Comparison of ENCODE assay signal across 8 mouse cellular contexts in the genomic region with DNA sequence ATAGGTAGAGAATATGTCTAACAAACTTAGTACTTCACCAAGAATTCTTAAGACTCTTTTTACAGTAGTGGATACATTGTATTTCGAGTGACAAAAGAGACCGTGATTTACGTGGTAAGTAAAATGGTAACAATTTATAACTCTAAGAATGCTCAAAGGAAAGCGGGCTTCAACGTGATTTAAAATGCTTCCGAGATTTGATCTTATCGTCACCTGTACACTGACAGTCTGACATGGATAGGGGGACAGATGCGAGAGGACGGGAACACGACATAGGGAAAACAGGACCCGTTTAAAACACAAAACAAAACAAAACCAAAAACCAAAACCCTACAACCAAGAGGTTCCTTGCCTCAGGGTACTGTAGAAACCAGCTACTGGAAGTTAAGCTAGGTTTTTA. TPM values are rescaled to one million over a fixed set of nuclear protein-coding genes. Genes with fewer than 3 reads are reported as not detected.
DNase-seq lines count a peak whose midpoint lies in the region; ATAC-seq and TF ChIP-seq lines count a peak whose summit lies in the region.

No protein-coding gene starts in this region.

- H3K27ac ChIP-seq in lung, embryonic 14.5 days (ENCODE audit: low read depth) = peak overlapping the region; percentile 44; the same call in 1 of the 2 replicates
- peak overlapping the region; percentile 88 for H3K27ac ChIP-seq in embryonic facial prominence, embryonic 14.5 days (replicated peaks; ENCODE audit: low read depth, low read length)
- H3K27ac ChIP-seq in intestine, postnatal 0 days (ENCODE audit: low read depth, low read length) = peak overlapping the region; percentile 77
- peak overlapping the region; percentile 74 for H3K27ac ChIP-seq in neural tube, embryonic 14.5 days (ENCODE audit: low read depth, low read length)

- H3K9me3 ChIP-seq in lung, embryonic 14.5 days (ENCODE audit: low read depth, low read length) = no peaks in the 10 kb centered on the region
- H3K9me3 ChIP-seq in embryonic facial prominence, embryonic 14.5 days (ENCODE audit: control insufficient read depth, low read length) = no peaks in the 10 kb centered on the region
- no peaks in the 10 kb centered on the region for H3K9me3 ChIP-seq in intestine, postnatal 0 days (ENCODE audit: control insufficient read depth)
- H3K9me3 ChIP-seq in neural tube, embryonic 14.5 days (ENCODE audit: control insufficient read depth, low read length) = no peaks in the 10 kb centered on the region

- peak overlapping the region; percentile 89 for H3K9ac ChIP-seq in lung, embryonic 14.5 days
- peak overlapping the region; percentile 89 for H3K9ac ChIP-seq in embryonic facial prominence, embryonic 14.5 days (ENCODE audit: low read depth, low read length)
- H3K9ac ChIP-seq in intestine, postnatal 0 days (ENCODE audit: low read depth, low read length) = peak overlapping the region; percentile 70
- peak overlapping the region; percentile 79 for H3K9ac ChIP-seq in neural tube, embryonic 14.5 days (replicated peaks; ENCODE audit: low read depth, low read length)

- no peaks in the 10 kb centered on the region for H3K27me3 ChIP-seq in lung, embryonic 14.5 days (ENCODE audit: insufficient read depth, low read length)
- no peaks in the 10 kb centered on the region for H3K27me3 ChIP-seq in embryonic facial prominence, embryonic 14.5 days (replicated peaks; ENCODE audit: control insufficient read depth, insufficient read depth, low read length)
- no peaks in the 10 kb centered on the region for H3K27me3 ChIP-seq in intestine, postnatal 0 days (replicated peaks; ENCODE audit: control insufficient read depth, insufficient read depth, low read length)
- H3K27me3 ChIP-seq in neural tube, embryonic 14.5 days (ENCODE audit: control insufficient read depth, insufficient read depth, low read length) = no peaks in the 10 kb centered on the region

- H3K36me3 ChIP-seq in lung, embryonic 14.5 days (ENCODE audit: insufficient read depth) = peaks cover 39% of the 10 kb centered on the region
- peaks cover 55% of the 10 kb centered on the region for H3K36me3 ChIP-seq in embryonic facial prominence, embryonic 14.5 days (ENCODE audit: control insufficient read depth, insufficient read depth, low read length)
- H3K36me3 ChIP-seq in intestine, postnatal 0 days (ENCODE audit: control insufficient read depth, insufficient read depth) = peaks cover 41% of the 10 kb centered on the region
- peaks cover 26% of the 10 kb centered on the region for H3K36me3 ChIP-seq in neural tube, embryonic 14.5 days (ENCODE audit: control insufficient read depth, insufficient read depth, low read length)

- no peak for ATAC-seq in lung, embryonic 14.5 days (ENCODE audit: insufficient read depth)
- ATAC-seq in embryonic facial prominence, embryonic 14.5 days (ENCODE audit: low read depth) = no peak
- no peak for ATAC-seq in intestine, postnatal 0 days
- no peak for ATAC-seq in neural tube, embryonic 14.5 days (ENCODE audit: low read depth)

- H3K4me3 ChIP-seq in lung, embryonic 14.5 days (ENCODE audit: low read depth, low read length) = peak overlapping the region; percentile 84
- peak overlapping the region; percentile 81 for H3K4me3 ChIP-seq in embryonic facial prominence, embryonic 14.5 days (ENCODE audit: low read depth, low read length)
- peak overlapping the region; percentile 87 for H3K4me3 ChIP-seq in intestine, postnatal 0 days (ENCODE audit: low read depth, low read length)
- peak overlapping the region; percentile 67 for H3K4me3 ChIP-seq in neural tube, embryonic 14.5 days (ENCODE audit: low read depth, low read length)

- peak overlapping the region; percentile 75 for H3K4me2 ChIP-seq in lung, embryonic 14.5 days
- peak overlapping the region; percentile 75 for H3K4me2 ChIP-seq in embryonic facial prominence, embryonic 14.5 days (ENCODE audit: low read depth, low read length)
- H3K4me2 ChIP-seq in intestine, postnatal 0 days (replicated peaks; ENCODE audit: low read depth) = peak overlapping the region; percentile 89
- H3K4me2 ChIP-seq in neural tube, embryonic 14.5 days (ENCODE audit: low read depth, low read length) = peak overlapping the region; percentile 76

- 19% methylated on average over 11 of the region's 11 CpGs for WGBS in lung, embryonic 14.5 days
- 18% methylated on average over 11 of the region's 11 CpGs for WGBS in embryonic facial prominence, embryonic 14.5 days
- 14% methylated on average over 11 of the region's 11 CpGs for WGBS in intestine, postnatal 0 days
- WGBS in neural tube, embryonic 14.5 days = 23% methylated on average over 11 of the region's 11 CpGs

- no peak for TF ChIP-seq CTCF in lung, embryonic 14.5 days (IDR thresholded peaks at IDR 0.05; ENCODE audit: low read depth)
- no peak for TF ChIP-seq CTCF in intestine, postnatal 0 days (IDR thresholded peaks at IDR 0.05; ENCODE audit: low read depth)

- DNase-seq in lung, embryonic 14.5 days = peak; percentile 15
- no peak for DNase-seq in lung, postnatal 4 days
- no peak for DNase-seq in embryonic facial prominence, embryonic 14.5 days (ENCODE audit: low spot score)
- no peak for DNase-seq in adrenal gland, adult 18-20 months (ENCODE audit: low spot score in 2 of 2)
- no peak for DNase-seq in adrenal gland, adult 2 months
- no peak for DNase-seq in frontal cortex, postnatal 25 days (ENCODE audit: low spot score in 2 of 2)

- 0 out of 2 replicates have a peak, but pooled peaks cover 13% of the 10 kb centered on the region for H3K4me1 ChIP-seq in lung, embryonic 14.5 days (ENCODE audit: insufficient read depth)
- peaks cover 15% of the 10 kb centered on the region for H3K4me1 ChIP-seq in embryonic facial prominence, embryonic 14.5 days (ENCODE audit: control insufficient read depth, insufficient read depth, low read length)
- H3K4me1 ChIP-seq in intestine, postnatal 0 days (replicated peaks; ENCODE audit: control insufficient read depth, insufficient read depth, low read length) = no peaks in the 10 kb centered on the region
- H3K4me1 ChIP-seq in neural tube, embryonic 14.5 days (ENCODE audit: control insufficient read depth, insufficient read depth, low read length) = peaks cover 14% of the 10 kb centered on the region

RNA-seq across cellular contexts. Expression of gene Vipas39, which starts 0.6 kb away (rescaled TPM):
- 42.4 and 46.1 TPM in 2 replicates for polyA plus RNA-seq in lung, embryonic 14.5 days (2014; fragmentation: Nextera tagmentation; extraction: Ambion mirVana)
- 35.1 and 45.5 TPM in 2 replicates for polyA plus RNA-seq in embryonic facial prominence, embryonic 14.5 days (2014; fragmentation: Nextera tagmentation; extraction: Ambion mirVana)
- 23.4 and 28.9 TPM in 2 replicates for polyA plus RNA-seq in intestine, postnatal 0 days (2015; fragmentation: Nextera tagmentation; extraction: Ambion mirVana)
- polyA plus RNA-seq in neural tube, embryonic 14.5 days (2014; fragmentation: Nextera tagmentation; extraction: Ambion mirVana) = 61.6 and 67.8 TPM in 2 replicates
- total RNA-seq in adrenal gland, adult 18-20 months (2021) = 10 to 100 TPM; 35.9 to 40.3 TPM
- 10 to 100 TPM; 38.0 to 40.9 TPM for total RNA-seq in adrenal gland, adult 2 months (2021)
- polyA plus RNA-seq in adrenal gland, adult 2 months (2012; rRNA removed) = 14.1 and 14.2 TPM in 2 replicates

RNA-seq across cellular contexts. Expression of gene Ahsa1, which starts 0.8 kb away (rescaled TPM):
- polyA plus RNA-seq in lung, embryonic 14.5 days (2014; fragmentation: Nextera tagmentation; extraction: Ambion mirVana) = 192 and 199 TPM in 2 replicates
- 182 and 187 TPM in 2 replicates for polyA plus RNA-seq in embryonic facial prominence, embryonic 14.5 days (2014; fragmentation: Nextera tagmentation; extraction: Ambion mirVana)
- polyA plus RNA-seq in intestine, postnatal 0 days (2015; fragmentation: Nextera tagmentation; extraction: Ambion mirVana) = 69.7 and 78.3 TPM in 2 replicates
- polyA plus RNA-seq in neural tube, embryonic 14.5 days (2014; fragmentation: Nextera tagmentation; extraction: Ambion mirVana) = 172 and 186 TPM in 2 replicates
- total RNA-seq in adrenal gland, adult 18-20 months (2021) = 100 to 1,000 TPM; 235 to 276 TPM
- 100 to 1,000 TPM; 160 to 227 TPM for total RNA-seq in adrenal gland, adult 2 months (2021)
- 33.4 and 41.8 TPM in 2 replicates for polyA plus RNA-seq in adrenal gland, adult 2 months (2012; rRNA removed)

RNA-seq across cellular contexts. Expression of gene Noxred1, which starts 26.9 kb away (rescaled TPM):
- polyA plus RNA-seq in lung, embryonic 14.5 days (2014; fragmentation: Nextera tagmentation; extraction: Ambion mirVana) = 0.58 and 0.72 TPM in 2 replicates
- polyA plus RNA-seq in embryonic facial prominence, embryonic 14.5 days (2014; fragmentation: Nextera tagmentation; extraction: Ambion mirVana) = 0.37 and 0.72 TPM in 2 replicates
- polyA plus RNA-seq in intestine, postnatal 0 days (2015; fragmentation: Nextera tagmentation; extraction: Ambion mirVana) = 0.14 and 0.21 TPM in 2 replicates
- polyA plus RNA-seq in neural tube, embryonic 14.5 days (2014; fragmentation: Nextera tagmentation; extraction: Ambion mirVana) = 1.2 and 2.3 TPM in 2 replicates
- total RNA-seq in adrenal gland, adult 18-20 months (2021) = under 1 TPM; 0.67 to 0.76 TPM
- 1 to 10 TPM in 1 of 2 experiments, under 1 TPM in 1; 0.76 to 1.4 TPM for total RNA-seq in adrenal gland, adult 2 months (2021)
- polyA plus RNA-seq in adrenal gland, adult 2 months (2012; rRNA removed) = 0.22 TPM in 1 of 2 replicates, not detected in the other

RNA-seq across cellular contexts. Expression of gene Ism2, which starts 34.1 kb away (rescaled TPM):
- polyA plus RNA-seq in lung, embryonic 14.5 days (2014; fragmentation: Nextera tagmentation; extraction: Ambion mirVana) = 0.70 and 1.1 TPM in 2 replicates
- 0.75 and 0.92 TPM in 2 replicates for polyA plus RNA-seq in embryonic facial prominence, embryonic 14.5 days (2014; fragmentation: Nextera tagmentation; extraction: Ambion mirVana)
- polyA plus RNA-seq in intestine, postnatal 0 days (2015; fragmentation: Nextera tagmentation; extraction: Ambion mirVana) = 0.23 and 0.55 TPM in 2 replicates
- 0.37 and 0.44 TPM in 2 replicates for polyA plus RNA-seq in neural tube, embryonic 14.5 days (2014; fragmentation: Nextera tagmentation; extraction: Ambion mirVana)
- under 1 TPM in 1 of 2 experiments, not detected in 1; 0.13 TPM for total RNA-seq in adrenal gland, adult 18-20 months (2021)
- not detected for total RNA-seq in adrenal gland, adult 2 months (2021)
- 0.07 and 0.16 TPM in 2 replicates for polyA plus RNA-seq in adrenal gland, adult 2 months (2012; rRNA removed)
